Mouse (Mus musculus): ENCODE data around the gene Snx33.

GRCm38 (mm10) chr9:56930556-56930955 lies 2.4 kb upstream of the Snx33 start:
- TF ChIP-seq CTCF (conservative IDR thresholded peaks at IDR 0.05; ENCODE audit: low read length) (no peak), NANOG (IDR thresholded peaks at IDR 0.05; ENCODE audit: borderline replicate concordance, low read length) (no peak), POU5F1 (IDR thresholded peaks at IDR 0.05; ENCODE audit: borderline replicate concordance, low read length) (no peak)
